Comparison of ENCODE assay signal across 22 mouse cellular contexts in the genomic region with DNA sequence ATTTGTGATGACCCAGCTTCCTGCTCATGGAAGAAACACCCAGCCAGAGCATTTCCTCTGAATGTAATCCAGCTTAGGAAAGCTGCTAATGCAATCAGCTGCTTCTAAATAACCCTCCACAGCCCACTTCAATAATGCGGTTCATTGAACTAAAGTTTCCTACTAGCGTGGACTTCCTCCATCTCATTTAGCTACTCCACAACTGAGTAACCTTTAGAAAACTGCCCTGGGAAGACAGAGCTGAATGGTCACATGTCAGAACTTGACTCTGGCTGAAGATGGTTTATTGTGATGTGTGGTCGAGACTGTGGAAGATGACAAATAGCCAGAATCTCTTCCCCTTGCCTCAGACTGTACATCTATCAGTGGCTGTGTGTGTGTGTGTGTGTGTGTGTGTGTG. TPM values are rescaled to one million over a fixed set of nuclear protein-coding genes. Genes with fewer than 3 reads are reported as not detected.
DNase-seq lines count a peak whose midpoint lies in the region; ATAC-seq lines count a peak whose summit lies in the region.
"Had no signal": no experiment of that assay in that cellular context is flagged by ENCODE, and none has a peak within 500 bp of the region (broad histone marks: within the 10 kb centered on the region; RNA-seq: fewer than 3 reads in every experiment).

No protein-coding gene starts in this region.

- H3K4me3 ChIP-seq in liver, embryonic 15.5 days (replicated peaks) = no peak overlapping the region
- H3K4me3 ChIP-seq in liver, embryonic 11.5 days (ENCODE audit: low read depth, low read length) = no peak overlapping the region
- H3K4me3 ChIP-seq: embryonic facial prominence, embryonic 15.5 days; forebrain, embryonic 13.5 days; hindbrain, embryonic 15.5 days; limb, embryonic 13.5 days had no signal

- H3K9me3 ChIP-seq in liver, embryonic 15.5 days (replicated peaks) = no peaks in the 10 kb centered on the region
- no peaks in the 10 kb centered on the region for H3K9me3 ChIP-seq in liver, embryonic 11.5 days (ENCODE audit: control insufficient read depth, low read length)
- H3K9me3 ChIP-seq: embryonic facial prominence, embryonic 15.5 days; forebrain, embryonic 13.5 days; hindbrain, embryonic 15.5 days; limb, embryonic 13.5 days had no signal

- peak; percentile 34; the same call in 1 of the 2 replicates for ATAC-seq in liver, embryonic 15.5 days (ENCODE audit: insufficient read depth)
- ATAC-seq in liver, embryonic 11.5 days (replicated peaks; ENCODE audit: low FRiP score) = no peak
- peak; percentile 17 for ATAC-seq in granulocyte monocyte progenitor cell, adult 5-6 weeks (replicated peaks; ENCODE audit: poor library complexity, severe bottlenecking)
- ATAC-seq: forebrain, embryonic 13.5 days had no signal

- no peak overlapping the region for H3K9ac ChIP-seq in liver, embryonic 15.5 days
- no peak overlapping the region for H3K9ac ChIP-seq in liver, embryonic 11.5 days (ENCODE audit: low read depth, low read length)
- H3K9ac ChIP-seq: embryonic facial prominence, embryonic 15.5 days; forebrain, embryonic 13.5 days; hindbrain, embryonic 15.5 days; limb, embryonic 13.5 days had no signal

- 51% methylated on average over 3 of the region's 3 CpGs for WGBS in liver, embryonic 15.5 days (ENCODE audit: insufficient replicate concordance)
- 70% methylated on average over 3 of the region's 3 CpGs for WGBS in liver, embryonic 11.5 days

- no peak overlapping the region for H3K27ac ChIP-seq in liver, embryonic 15.5 days (replicated peaks)
- H3K27ac ChIP-seq in liver, embryonic 11.5 days (ENCODE audit: low read depth, low read length) = no peak overlapping the region
- H3K27ac ChIP-seq: embryonic facial prominence, embryonic 15.5 days; forebrain, embryonic 13.5 days; hindbrain, embryonic 15.5 days; limb, embryonic 13.5 days had no signal

- no peak overlapping the region for H3K4me2 ChIP-seq in liver, embryonic 15.5 days
- H3K4me2 ChIP-seq in liver, embryonic 11.5 days = no peak overlapping the region
- H3K4me2 ChIP-seq: embryonic facial prominence, embryonic 15.5 days; forebrain, embryonic 13.5 days; hindbrain, embryonic 15.5 days; limb, embryonic 13.5 days had no signal

- no peaks in the 10 kb centered on the region for H3K36me3 ChIP-seq in liver, embryonic 15.5 days (replicated peaks)
- no peaks in the 10 kb centered on the region for H3K36me3 ChIP-seq in liver, embryonic 11.5 days (ENCODE audit: control insufficient read depth, insufficient read depth, low read length)
- H3K36me3 ChIP-seq: embryonic facial prominence, embryonic 15.5 days; hindbrain, embryonic 15.5 days; limb, embryonic 13.5 days had no signal

- H3K27me3 ChIP-seq in liver, embryonic 15.5 days = no peaks in the 10 kb centered on the region
- H3K27me3 ChIP-seq in liver, embryonic 11.5 days (replicated peaks; ENCODE audit: control insufficient read depth, insufficient read depth, low read length) = no peaks in the 10 kb centered on the region
- H3K27me3 ChIP-seq: embryonic facial prominence, embryonic 15.5 days; forebrain, embryonic 13.5 days; hindbrain, embryonic 15.5 days; limb, embryonic 13.5 days had no signal

- H3K4me1 ChIP-seq in liver, embryonic 15.5 days (replicated peaks) = no peaks in the 10 kb centered on the region
- H3K4me1 ChIP-seq in liver, embryonic 11.5 days (replicated peaks; ENCODE audit: control insufficient read depth, insufficient read depth, low read length) = no peaks in the 10 kb centered on the region
- H3K4me1 ChIP-seq: embryonic facial prominence, embryonic 15.5 days; limb, embryonic 13.5 days had no signal

- DNase-seq in gastrocnemius, adult 18-20 months (ENCODE audit: low spot score) = peak; percentile 10
- DNase-seq in gastrocnemius, postnatal 4 days (ENCODE audit: low spot score in 2 of 2) = no peak
- DNase-seq in liver, embryonic 11.5 days (ENCODE audit: low spot score) = no peak
- DNase-seq in retina, postnatal 7 days (ENCODE audit: low read depth, low spot score) = peak; percentile 8
- DNase-seq in frontal cortex, postnatal 36 days (ENCODE audit: low spot score in 2 of 2) = no peak
- DNase-seq in left cerebral cortex, adult 18-20 months (ENCODE audit: low spot score in 2 of 2) = no peak
- DNase-seq: cerebellum, adult 18-20 months; kidney, adult 9 months; right cerebral cortex, adult 18-20 months; thymus, postnatal 36 days had no signal

RNA-seq across cellular contexts. Expression of gene Ctla4, which starts 12.4 kb away (rescaled TPM):
- under 1 TPM in 1 of 2 experiments, not detected in 1; 0.25 TPM for total RNA-seq in gastrocnemius, adult 18-20 months (2021)
- not detected for total RNA-seq in gastrocnemius, postnatal 4 days (2021)
- not detected in 2 replicates for polyA plus RNA-seq in liver, embryonic 15.5 days (2015; fragmentation: Nextera tagmentation; extraction: Ambion mirVana)
- not detected in 2 replicates for polyA plus RNA-seq in liver, embryonic 11.5 days (2014; fragmentation: Nextera tagmentation; extraction: Ambion mirVana)
- total RNA-seq in granulocyte monocyte progenitor cell, adult 5-6 weeks (2014; fragmentation: Nextera tagmentation) = not detected in 2 replicates
- total RNA-seq in granulocyte monocyte progenitor cell, adult 5-6 weeks (2017) = not detected in 2 replicates
- not detected for total RNA-seq in left cerebral cortex, adult 18-20 months (2021)
- total RNA-seq: layer of hippocampus, adult 18-20 months; left cerebral cortex, adult 8-10 months; megakaryocyte-erythroid progenitor cell, adult 5-6 weeks had no signal
- polyA plus RNA-seq: brain, embryonic 14.5 days; embryonic facial prominence, embryonic 15.5 days; forebrain, embryonic 13.5 days; hindbrain, embryonic 15.5 days; neural tube, embryonic 14.5 days; testis, adult 2 months had no signal

Comparison
In these comparisons a context has a peak if more than half of its experiments do, and no peak if none do; other contexts are left out.
1. DNase-seq: peak in gastrocnemius, adult 18-20 months (single experiment) and retina, postnatal 7 days (single experiment); none in gastrocnemius, postnatal 4 days (0 of 2), liver, embryonic 11.5 days (single experiment), frontal cortex, postnatal 36 days (0 of 2) and left cerebral cortex, adult 18-20 months (0 of 2).